Mouse (Mus musculus) C2C12 (cell line): ENCODE data around the gene Adamtsl5. TPM values are rescaled to one million over a fixed set of nuclear protein-coding genes. Genes with fewer than 3 reads are reported as not detected.

Experiments
- H3K27me3 ChIP-seq: one replicate; pipeline ENCODE4 v1.6.1; 2011; ENCODE audit not compliant: control insufficient read depth, insufficient read depth, insufficient read length
- H3K36me3 ChIP-seq: one replicate; pipeline ENCODE4 v1.6.1; 2011; ENCODE audit not compliant: control insufficient read depth, insufficient read depth
- H3K4me3 ChIP-seq: one replicate; pipeline ENCODE4 v1.5.1; 2011; ENCODE audit warnings: mild to moderate bottlenecking, control low read depth; ENCODE audit not compliant: poor library complexity, insufficient read depth, severe bottlenecking
- H3K79me2 ChIP-seq: one replicate; pipeline ENCODE4 v1.6.1; 2011; ENCODE audit not compliant: control insufficient read depth, insufficient read depth
- H3K79me3 ChIP-seq: one replicate; pipeline ENCODE4 v1.6.1; 2011; ENCODE audit warnings: low read depth, control low read depth
- H3ac ChIP-seq: one replicate; pipeline ENCODE3; 2011; ENCODE audit warnings: low read depth; ENCODE audit not compliant: control insufficient read depth, insufficient read length
- CEBPB ChIP-seq: IDR thresholded peaks from one replicate; pipeline ENCODE4 v1.6.1; 2011; ENCODE audit warnings: low read depth, mild to moderate bottlenecking, control low read depth, moderate library complexity
- CTCF ChIP-seq: IDR thresholded peaks from one replicate; pipeline ENCODE4 v1.5.1; 2011; ENCODE audit not compliant: control insufficient read depth, insufficient read depth, insufficient read length
- FOSL1 ChIP-seq: IDR thresholded peaks from one replicate; pipeline ENCODE4 v1.8.0; 2011; ENCODE audit warnings: mild to moderate bottlenecking, low read length; ENCODE audit not compliant: poor library complexity, insufficient read depth, severe bottlenecking
- MAX ChIP-seq: IDR thresholded peaks from one replicate; pipeline ENCODE4 v1.6.1; 2011; ENCODE audit warnings: mild to moderate bottlenecking, control low read depth
- MYOD1 ChIP-seq: IDR thresholded peaks from one replicate; pipeline ENCODE4 v1.6.1; 2011; ENCODE audit warnings: low read depth; ENCODE audit not compliant: control insufficient read depth, insufficient read length
- MYOG ChIP-seq: IDR thresholded peaks from one replicate; pipeline ENCODE4 v1.6.1; 2011; ENCODE audit not compliant: control insufficient read depth, insufficient read length; ENCODE audit errors: extremely low read depth
- USF1 ChIP-seq: IDR thresholded peaks from one replicate; pipeline ENCODE4 v1.6.1; 2011; ENCODE audit warnings: low read depth, mild to moderate bottlenecking, control low read depth, moderate library complexity
- polyA plus RNA-seq: library from polyadenylated mRNA; unstranded; fragments of >200 nt; fragmentation: generic; extraction: Trizol; gene quantifications from one replicate; pipeline ENCODE4 v1.2.1, GENCODE M21; 2012; ENCODE audit warnings: missing spikeins

Adamtsl5 gene
- polyA plus RNA-seq, 1 experiment = 18.3 TPM

GRCm38 (mm10) chr10:80322811-80323211, 25.4 kb downstream of the Adamtsl5 start:
- H3ac ChIP-seq = peak overlapping the region; percentile 89
- H3K4me3 ChIP-seq = peak overlapping the region; percentile 43
- H3K36me3 ChIP-seq = peaks cover 6% of the 10 kb centered on the region
- no peaks in the 10 kb centered on the region for H3K27me3 ChIP-seq
- H3K79me3 ChIP-seq = peaks cover 20% of the 10 kb centered on the region
- peaks cover 44% of the 10 kb centered on the region for H3K79me2 ChIP-seq
- TF ChIP-seq MAX (peak; percentile 93), CTCF (no peak), FOSL1 (no peak), MYOD1 (no peak), MYOG (no peak), USF1 (no peak), CEBPB (no peak)

GRCm38 (mm10) chr10:80321670-80322581, 26.3 kb downstream of the Adamtsl5 start:
- Histone ChIP-seq H3K4me3 (peak overlapping the region; percentile 43), H3K79me2 (peaks cover 44% of the 10 kb centered on the region), H3K36me3 (peaks cover 6% of the 10 kb centered on the region), H3K27me3 (no peaks in the 10 kb centered on the region), H3ac (peak overlapping the region; percentile 28), H3K79me3 (peaks cover 20% of the 10 kb centered on the region)
- no peak for TF ChIP-seq CTCF
- TF ChIP-seq MYOD1 = no peak
- TF ChIP-seq CEBPB = no peak
- no peak for TF ChIP-seq MAX
- no peak for TF ChIP-seq FOSL1
- no peak for TF ChIP-seq USF1
- TF ChIP-seq MYOG = no peak

- Histone ChIP-seq H3K4me3 (no peak overlapping the region), H3K79me3 (peaks cover 20% of the 10 kb centered on the region), H3ac (peak overlapping the region; percentile 39), H3K36me3 (peaks cover 6% of the 10 kb centered on the region), H3K79me2 (peaks cover 44% of the 10 kb centered on the region), H3K27me3 (no peaks in the 10 kb centered on the region)
- TF ChIP-seq FOSL1 (no peak), CTCF (no peak), MYOG (no peak), MYOD1 (no peak), USF1 (no peak), CEBPB (no peak), MAX (no peak)
Measured at GRCm38 (mm10) chr10:80321014-80321669, 27.1 kb downstream of the Adamtsl5 start.

DNA sequence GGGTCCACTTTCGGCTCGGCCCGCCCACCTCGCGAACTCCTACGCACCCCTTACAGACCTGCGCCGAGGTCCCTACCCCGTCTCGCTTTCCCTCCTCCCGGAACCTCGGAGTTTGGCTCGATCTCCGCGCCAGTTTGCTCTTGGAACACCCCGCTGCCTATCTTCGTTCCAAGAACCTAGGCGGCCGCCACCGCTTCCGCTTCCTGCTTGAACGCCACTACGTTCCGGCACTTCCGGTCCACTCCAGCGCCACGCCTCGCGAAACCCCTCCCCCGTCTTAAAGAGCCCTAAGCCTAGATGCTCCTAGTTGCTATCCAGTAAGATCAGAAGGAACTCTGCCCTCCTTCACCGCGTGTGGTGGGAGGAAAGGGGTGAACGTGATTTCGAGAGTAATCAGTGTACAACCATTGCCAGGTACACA, 27.9 kb downstream of the Adamtsl5 start, which contains the start of gene 2310011J03Rik:
2310011J03Rik (minus strand) TSS at position 198 of the 421 bp plus-strand sequence.
- Histone ChIP-seq H3K27me3 (no peaks in the 10 kb centered on the region), H3K79me3 (peaks cover 20% of the 10 kb centered on the region), H3K4me3 (peak within 1 kb of the TSS; percentile 86), H3ac (peak within 1 kb of the TSS; percentile 82), H3K36me3 (peaks cover 6% of the 10 kb centered on the region), H3K79me2 (peaks cover 44% of the 10 kb centered on the region)
- TF ChIP-seq MYOD1 (no peak), USF1 (no peak), CTCF (no peak), MYOG (no peak), CEBPB (no peak), MAX (no peak), FOSL1 (no peak)

DNA sequence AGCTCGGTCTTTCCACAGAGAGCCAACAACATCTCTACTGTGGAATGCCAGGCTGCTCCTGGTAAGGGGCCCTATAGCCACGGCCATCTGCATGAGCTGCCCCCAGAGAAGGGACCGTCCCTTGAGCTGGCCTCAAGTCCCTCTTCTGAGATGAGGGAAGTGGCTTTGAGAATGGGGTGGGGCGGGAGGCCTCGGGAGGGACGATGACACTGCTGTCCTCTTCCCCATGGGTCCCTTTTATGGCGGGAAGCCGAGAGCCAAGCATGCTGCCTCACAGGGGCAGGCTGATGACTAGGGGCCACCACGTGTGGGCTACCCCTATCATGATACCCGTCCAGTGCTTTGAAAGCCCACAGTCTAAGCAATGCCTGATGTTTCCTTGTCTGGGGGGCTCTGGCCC, 31.2 kb downstream of the Adamtsl5 start:
- H3K79me2 ChIP-seq = peaks cover 32% of the 10 kb centered on the region
- H3ac ChIP-seq = no peak overlapping the region
- H3K4me3 ChIP-seq = no peak overlapping the region
- H3K79me3 ChIP-seq = peaks cover 13% of the 10 kb centered on the region
- peaks cover 2% of the 10 kb centered on the region for H3K27me3 ChIP-seq
- TF ChIP-seq CEBPB (no peak), MYOG (no peak), MAX (no peak), MYOD1 (no peak), FOSL1 (no peak), CTCF (no peak), USF1 (no peak)
- H3K36me3 ChIP-seq = peaks cover 6% of the 10 kb centered on the region
